Mouse (Mus musculus) G1E (cell line): ENCODE measurements around the gene Col9a1.

Source experiments
- CTCF ChIP-seq: IDR thresholded peaks from 2 replicates; pipeline ENCODE4 v1.5.1; 2012; ENCODE audit warnings: low read depth, low read length, inconsistent platforms, mixed read lengths
- GATA1 ChIP-seq: IDR thresholded peaks from 2 replicates; pipeline ENCODE4 v1.6.1; 2012; ENCODE audit warnings: borderline replicate concordance, low read length, inconsistent platforms, mixed read lengths
- GATA2 ChIP-seq: IDR thresholded peaks from 2 replicates; pipeline ENCODE4 v1.6.1; 2012; ENCODE audit warnings: low read depth, low read length, inconsistent platforms, borderline replicate concordance
- POLR2AphosphoS5 ChIP-seq: IDR thresholded peaks from 2 replicates; pipeline ENCODE4 v1.6.1; 2012; ENCODE audit warnings: low read depth, low read length, inconsistent platforms; ENCODE audit not compliant: insufficient replicate concordance
- TAL1 ChIP-seq: conservative IDR thresholded peaks from 2 replicates; pipeline ENCODE4 v1.6.1; 2012; ENCODE audit warnings: low read depth, low read length, inconsistent platforms, mixed read lengths

DNA sequence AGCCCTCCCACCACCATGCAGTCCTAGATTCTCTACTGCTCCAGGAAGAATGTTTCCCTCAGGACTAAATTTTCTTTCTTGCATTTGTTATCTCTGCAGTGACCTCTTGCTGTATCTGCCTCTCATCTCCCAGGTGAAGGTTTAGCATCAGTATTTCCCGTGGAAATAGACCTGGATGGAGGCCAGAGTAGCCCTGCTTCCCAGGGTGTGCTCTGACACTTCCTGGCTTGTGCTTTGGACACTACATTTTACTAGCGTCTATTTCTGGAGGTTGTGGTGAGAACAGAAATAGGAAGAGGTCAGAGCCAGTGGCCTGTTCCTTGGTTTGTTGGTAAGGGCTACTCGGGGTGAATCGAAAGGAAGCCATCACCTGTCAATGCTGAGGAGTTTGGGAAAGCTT is 16.7 kb downstream of the Col9a1 start:
- no peak for TF ChIP-seq CTCF
- TF ChIP-seq GATA1 = no peak
- no peak for TF ChIP-seq POLR2AphosphoS5
- TF ChIP-seq GATA2 = no peak
- no peak for TF ChIP-seq TAL1
